Mouse (Mus musculus): ENCODE data around the gene 4933428G20Rik. TPM values are rescaled to one million over a fixed set of nuclear protein-coding genes. Genes with fewer than 3 reads are reported as not detected.

The 4933428G20Rik gene
- not detected for polyA plus RNA-seq (2017; shearing (Covaris generic))

GRCm38 (mm10) chr11:97499865-97500719, at the start of gene 4933428G20Rik:
4933428G20Rik (minus strand) TSS chr11:97500340.

Other genes starting within 250 kb of the 4933428G20Rik start
- gene Npepps, start 219.7 kb downstream of the 4933428G20Rik start, polyA plus RNA-seq (2017; shearing (Covaris generic)) = 35.3 TPM
- gene Mrpl45, start 184.6 kb downstream of the 4933428G20Rik start, polyA plus RNA-seq (2017; shearing (Covaris generic)) = 11.9 TPM
- gene Gpr179, start 148.3 kb downstream of the 4933428G20Rik start, polyA plus RNA-seq (2017; shearing (Covaris generic)) = 0.88 TPM
- 2.5 TPM for gene Socs7, start 137.8 kb downstream of the 4933428G20Rik start, polyA plus RNA-seq (2017; shearing (Covaris generic))
- gene Arhgap23, start 84.8 kb downstream of the 4933428G20Rik start, polyA plus RNA-seq (2017; shearing (Covaris generic)) = not detected
- gene Srcin1, start 75.8 kb upstream of the 4933428G20Rik start, polyA plus RNA-seq (2017; shearing (Covaris generic)) = not detected
- gene Epop, start 129.4 kb upstream of the 4933428G20Rik start, polyA plus RNA-seq (2017; shearing (Covaris generic)) = 17.6 TPM
- gene Mllt6, start 163.1 kb upstream of the 4933428G20Rik start, polyA plus RNA-seq (2017; shearing (Covaris generic)) = 4.9 TPM
- 53.1 TPM for gene Cisd3, start 185.5 kb upstream of the 4933428G20Rik start, polyA plus RNA-seq (2017; shearing (Covaris generic))
- 3.0 TPM for gene Pcgf2, start 200.2 kb upstream of the 4933428G20Rik start, polyA plus RNA-seq (2017; shearing (Covaris generic))
- 303 TPM for gene Psmb3, start 203.1 kb upstream of the 4933428G20Rik start, polyA plus RNA-seq (2017; shearing (Covaris generic))
- gene Pip4k2b, start 244.4 kb upstream of the 4933428G20Rik start, polyA plus RNA-seq (2017; shearing (Covaris generic)) = 1.9 TPM